Mouse (Mus musculus): ENCODE measurements around the gene Mettl1. TPM values are rescaled to one million over a fixed set of nuclear protein-coding genes. Genes with fewer than 3 reads are reported as not detected.

Gene Mettl1
- total RNA-seq (2021), result 1 to 10 TPM; 7.7 to 7.9 TPM

DNA sequence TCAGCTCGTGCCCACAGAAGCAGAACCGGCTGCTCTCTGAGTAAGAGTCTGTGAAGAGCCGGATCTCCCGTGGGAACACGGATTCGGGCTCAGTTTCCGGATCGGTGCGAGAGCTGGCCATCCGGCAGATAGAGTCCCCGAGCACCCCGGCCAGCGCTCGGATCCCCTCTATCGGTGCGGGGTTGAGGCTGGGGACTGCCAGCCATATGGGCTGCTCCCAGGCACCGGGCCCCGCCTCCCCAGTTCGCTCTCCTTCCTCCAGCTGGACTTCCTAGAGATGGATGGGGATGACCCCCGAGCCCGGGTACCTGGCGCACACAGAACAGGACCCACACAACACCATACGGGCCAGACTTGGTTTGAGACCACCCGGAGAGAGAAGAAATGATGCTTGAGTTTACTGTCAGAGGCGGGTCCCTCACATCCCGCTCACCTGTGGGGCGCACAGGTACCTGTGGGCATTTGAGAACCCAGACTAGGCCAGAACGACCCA lies at the start of gene Mettl1, which contains the start of gene Eef1akmt3:
Gene Mettl1, plus strand, starts transcription at position 141 of the 493 bp plus-strand sequence.
Gene Eef1akmt3, minus strand, starts transcription at position 240 of the 493 bp plus-strand sequence.
- DNase-seq, result no peak
- intact Hi-C loops (cut with DNase I), result no loop called here

GRCm38 (mm10) chr10:126991676-126992075 lies 49.5 kb upstream of the Mettl1 start:
- intact Hi-C loops (cut with DNase I), result loop anchor here (2.0 kb wide), 1 partner anchor 39 kb away; the partner anchor contains the start of gene Tsfm
- DNase-seq, result no peak

DNA sequence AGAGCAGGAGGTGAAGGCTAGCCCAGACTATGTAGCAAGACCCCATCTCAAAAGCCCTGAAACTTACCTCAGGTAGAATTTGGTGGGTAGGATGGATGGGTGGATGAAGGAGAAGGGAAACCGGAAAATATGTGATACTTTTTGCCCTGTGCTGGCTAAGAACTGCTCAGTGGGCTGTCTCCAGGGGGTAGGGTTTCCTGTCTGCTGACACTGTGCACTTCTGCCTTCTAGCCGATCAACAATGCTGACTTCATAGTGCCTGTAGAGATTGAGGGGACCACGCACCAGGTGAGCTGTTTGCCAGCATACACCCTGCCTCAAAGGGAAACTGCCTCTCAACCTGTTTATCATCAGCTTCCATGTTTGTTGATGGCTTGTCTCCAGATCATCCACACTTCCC lies 47.6 kb upstream of the Mettl1 start:
- intact Hi-C loops (cut with DNase I), result no loop called here

DNA sequence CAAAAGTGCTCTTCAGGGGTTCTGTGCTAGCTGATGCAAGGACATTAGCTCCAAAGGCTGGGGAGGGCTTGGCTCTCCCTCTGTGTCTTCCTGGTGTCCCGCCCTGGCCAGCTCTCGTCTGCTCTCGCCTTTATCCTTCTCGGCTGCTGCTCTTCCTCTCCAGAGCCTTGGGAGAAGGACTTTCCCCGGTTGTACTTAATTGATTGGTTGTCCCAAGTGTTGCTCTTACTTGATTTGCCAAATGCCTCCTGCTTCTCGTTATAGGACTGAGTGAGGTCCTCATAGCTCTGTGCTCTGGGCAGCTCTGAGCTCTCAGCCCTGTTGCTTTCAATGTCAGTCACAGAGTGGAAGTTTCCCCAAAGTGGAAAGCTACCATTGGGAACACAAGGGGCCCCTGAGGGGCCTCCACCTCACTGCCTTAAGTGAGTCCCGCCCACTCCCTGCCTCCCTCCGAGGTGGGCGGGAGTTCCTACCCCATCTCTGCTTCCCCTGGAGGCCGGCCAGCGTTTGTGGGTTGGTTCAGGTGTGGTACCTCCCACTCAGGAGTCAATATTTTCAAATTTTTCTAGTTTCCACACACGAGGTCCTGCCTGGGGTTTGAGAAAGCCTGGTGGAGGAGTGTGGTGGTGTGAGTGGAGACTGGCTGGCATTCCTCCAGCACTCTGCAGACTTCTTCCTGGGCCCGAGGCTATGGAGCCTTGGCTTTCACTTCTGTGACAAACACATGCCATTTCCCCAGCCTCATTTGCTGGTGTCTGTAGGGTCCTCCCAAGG lies 43.7 kb upstream of the Mettl1 start:
- no peak for DNase-seq
- intact Hi-C loops (cut with DNase I), result no loop called here

More for the DNA sequence above, 47.6 kb upstream of the Mettl1 start:
- DNase-seq, result no peak

GRCm38 (mm10) chr10:127000529-127000928 lies 40.7 kb upstream of the Mettl1 start, which contains the start of gene Avil:
Gene Avil, plus strand, starts transcription at chr10:127000709.
- no peak for DNase-seq
- intact Hi-C loops (cut with DNase I), result no loop called here

DNA sequence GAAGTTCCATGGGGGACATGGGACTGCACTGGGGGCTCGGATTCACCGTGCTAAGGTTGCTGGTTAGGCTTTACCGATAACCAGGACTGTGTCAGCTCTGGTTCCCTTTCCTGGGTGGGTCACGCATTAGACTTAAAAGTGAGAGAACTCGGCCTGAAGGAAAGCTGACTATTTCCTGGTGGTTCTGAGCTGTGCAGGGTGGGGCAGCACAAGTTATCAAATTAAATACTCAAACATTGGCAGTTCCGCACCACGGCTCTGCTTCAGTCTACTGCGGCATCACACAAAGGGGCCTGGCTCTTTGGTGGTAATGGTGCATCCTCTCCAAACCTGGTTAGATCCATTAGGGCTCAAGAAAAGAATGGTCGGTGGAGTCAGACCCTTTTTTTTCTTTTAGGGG lies 39.9 kb upstream of the Mettl1 start:
- intact Hi-C loops (cut with DNase I), result no loop called here

GRCm38 (mm10) chr10:127002056-127002455 lies 39.2 kb upstream of the Mettl1 start:
- intact Hi-C loops (cut with DNase I), result no loop called here
- no peak for DNase-seq

More for the DNA sequence above, 39.9 kb upstream of the Mettl1 start:
- DNase-seq, result no peak

GRCm38 (mm10) chr10:127002765-127003164 lies 38.4 kb upstream of the Mettl1 start:
- intact Hi-C loops (cut with DNase I), result no loop called here
- DNase-seq, result no peak

DNA sequence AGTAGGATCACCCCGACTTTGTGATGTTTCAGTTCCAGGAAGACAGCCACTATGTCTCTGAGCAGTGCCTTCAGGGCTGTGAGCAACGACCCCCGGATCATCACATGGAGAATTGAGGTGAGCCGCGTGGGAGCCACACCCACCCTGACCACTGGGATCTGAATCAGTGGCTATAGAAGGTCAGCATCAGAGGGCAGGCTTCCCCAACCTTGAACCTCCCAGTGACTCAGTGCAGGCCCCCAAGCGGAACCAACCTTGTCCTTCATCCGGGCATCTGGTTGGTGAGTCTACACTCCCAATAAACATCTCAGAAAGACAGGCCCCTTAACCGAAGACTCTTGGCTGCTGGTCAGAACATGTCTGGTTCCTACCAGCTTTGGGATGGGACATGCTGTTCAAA lies 37.9 kb upstream of the Mettl1 start:
- DNase-seq, result no peak
- intact Hi-C loops (cut with DNase I), result no loop called here

- intact Hi-C loops (cut with DNase I), result no loop called here
- no peak for DNase-seq
Observed at GRCm38 (mm10) chr10:127003806-127004205, 37.4 kb upstream of the Mettl1 start.

DNA sequence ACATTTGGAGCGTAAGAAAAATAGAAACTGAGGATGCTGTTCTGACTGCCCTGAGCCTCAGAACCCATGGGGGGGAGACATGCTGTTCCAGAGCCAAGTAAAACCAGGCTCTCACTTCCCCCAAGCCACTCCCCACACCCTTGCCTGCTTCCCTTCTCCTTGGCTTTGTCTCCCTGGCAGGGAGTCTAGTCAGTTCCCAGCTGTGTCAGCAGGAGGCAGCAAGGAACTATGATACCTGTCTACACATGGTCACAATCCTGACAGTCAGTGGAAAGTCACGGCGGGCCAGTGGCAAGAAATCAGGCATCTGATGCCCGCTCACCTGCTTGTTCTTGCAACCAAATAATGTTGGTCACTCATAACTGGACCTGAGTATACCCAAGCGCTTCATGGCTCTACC lies 24.7 kb upstream of the Mettl1 start:
- intact Hi-C loops (cut with DNase I), result no loop called here
- no peak for DNase-seq

GRCm38 (mm10) chr10:127017071-127017470 lies 24.1 kb upstream of the Mettl1 start:
- no peak for DNase-seq
- intact Hi-C loops (cut with DNase I), result no loop called here

- intact Hi-C loops (cut with DNase I), result no loop called here
- DNase-seq, result no peak
Observed at GRCm38 (mm10) chr10:127018422-127018821, 22.8 kb upstream of the Mettl1 start.

- intact Hi-C loops (cut with DNase I), result loop anchor here (1.0 to 2.0 kb wide), 2 partner anchors 40 to 111 kb away; no protein-coding TSS in a partner anchor
- DNase-seq, result peak; percentile 95 to 97
Observed at GRCm38 (mm10) chr10:127030336-127031296, 10.6 kb upstream of the Mettl1 start, which contains the start of gene Tsfm. Gene Tsfm, minus strand, starts transcription at chr10:127030840.

DNA sequence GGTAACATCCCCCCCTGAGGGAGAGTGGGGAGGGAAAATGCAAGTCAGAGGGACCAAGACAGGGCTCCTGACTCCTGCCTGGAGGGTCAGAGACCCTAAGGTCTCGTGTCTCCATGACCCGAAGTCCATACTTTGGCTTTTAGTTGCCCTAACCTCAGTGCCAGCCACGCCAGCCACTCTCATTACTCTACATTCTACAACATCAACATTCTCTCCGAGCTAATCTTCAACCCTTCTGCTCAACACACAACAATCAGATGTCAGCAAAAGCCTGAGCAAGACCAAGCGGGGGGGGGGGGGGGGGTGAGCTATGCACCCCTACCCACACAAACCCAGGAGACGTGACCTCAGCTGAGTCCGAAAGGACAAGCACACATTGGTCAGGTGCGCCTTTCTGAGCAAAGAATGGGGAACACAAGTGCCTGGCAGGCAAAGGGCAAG lies 7.9 kb upstream of the Mettl1 start:
- intact Hi-C loops (cut with DNase I), result no loop called here
- no peak for DNase-seq

DNA sequence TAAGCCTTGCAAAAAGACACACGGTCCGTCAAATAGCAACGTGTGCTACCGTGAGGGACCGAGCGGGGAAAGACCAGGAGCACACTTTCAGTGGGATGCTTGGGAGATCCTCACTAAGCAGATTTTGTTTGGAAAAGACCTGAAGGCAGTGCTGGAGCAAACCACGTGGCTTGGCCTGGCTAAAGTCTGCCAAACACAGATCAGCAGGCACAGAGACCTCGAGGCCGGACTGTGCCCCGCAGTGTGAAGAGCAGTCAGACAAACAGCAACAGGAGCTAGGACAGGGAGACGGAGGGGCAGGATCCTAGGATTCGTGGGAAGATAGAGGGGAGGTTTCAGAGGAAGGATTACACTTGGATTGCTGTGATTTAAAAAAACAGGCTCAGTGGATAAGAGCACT lies 4.9 kb upstream of the Mettl1 start:
- DNase-seq, result no peak
- intact Hi-C loops (cut with DNase I), result no loop called here

DNA sequence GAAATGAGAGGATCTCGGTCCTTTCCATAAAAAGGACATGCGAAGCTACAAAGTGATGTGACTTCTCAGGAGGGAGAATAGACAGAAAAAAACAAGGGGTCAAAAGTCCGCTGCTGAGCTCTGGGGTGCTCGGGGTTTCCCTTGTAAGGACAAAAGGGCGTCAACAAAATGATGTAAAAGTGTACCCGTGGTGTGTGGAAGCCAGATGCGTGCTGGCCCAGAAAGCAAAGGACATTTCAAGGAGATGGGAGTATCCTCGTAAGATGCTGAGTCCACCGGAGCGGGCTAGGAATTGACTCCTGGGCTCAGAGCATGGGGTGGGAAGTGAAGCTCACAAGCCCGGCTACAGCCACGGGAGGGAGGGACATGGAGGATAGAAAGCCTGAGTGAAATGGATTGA lies 3.6 kb upstream of the Mettl1 start:
- intact Hi-C loops (cut with DNase I), result no loop called here

GRCm38 (mm10) chr10:127040569-127041214 lies 522 bp upstream of the Mettl1 start:
- DNase-seq, result peak in 1 of 2 experiments; percentile 21
- intact Hi-C loops (cut with DNase I), result no loop called here

More for the DNA sequence above, 3.6 kb upstream of the Mettl1 start:
- no peak for DNase-seq

- peak; percentile 88 to 95 for DNase-seq
- intact Hi-C loops (cut with DNase I), result no loop called here
Observed at GRCm38 (mm10) chr10:127041774-127042338, 642 bp downstream of the Mettl1 start.

All from heart, postnatal 36 days (tissue).